Mouse (Mus musculus) layer of hippocampus, adult 2 months (tissue): ENCODE data around the gene 4930402F06Rik. TPM values are rescaled to one million over a fixed set of nuclear protein-coding genes. Genes with fewer than 3 reads are reported as not detected.

Source experiments
- DNase-seq, 2 experiments: peaks; one replicate each; pipeline ENCODE4 v3.0.0; 2022; ENCODE audit warnings: low spot score in 2 of 2
- H3K27ac ChIP-seq: fragments of 200-600 bp; 2 replicates; pipeline ENCODE4 v1.8.1; 2022
- H3K4me3 ChIP-seq: fragments of 200-600 bp; 2 replicates; pipeline ENCODE4 v1.8.1; 2022; ENCODE audit warnings: mild to moderate bottlenecking
- CTCF ChIP-seq: fragments of 200-600 bp; conservative IDR thresholded peaks from 2 replicates; pipeline ENCODE4 v1.8.1; 2022; ENCODE audit warnings: antibody characterized with exemption, mild to moderate bottlenecking, moderate library complexity
- total RNA-seq, 2 experiments: library from RNA; stranded (reverse); gene quantifications; 2 replicates each; pipeline ENCODE4 v1.2.3; 2021

4930402F06Rik gene
- total RNA-seq, 2 experiments from 2014 or later: not detected

DNA sequence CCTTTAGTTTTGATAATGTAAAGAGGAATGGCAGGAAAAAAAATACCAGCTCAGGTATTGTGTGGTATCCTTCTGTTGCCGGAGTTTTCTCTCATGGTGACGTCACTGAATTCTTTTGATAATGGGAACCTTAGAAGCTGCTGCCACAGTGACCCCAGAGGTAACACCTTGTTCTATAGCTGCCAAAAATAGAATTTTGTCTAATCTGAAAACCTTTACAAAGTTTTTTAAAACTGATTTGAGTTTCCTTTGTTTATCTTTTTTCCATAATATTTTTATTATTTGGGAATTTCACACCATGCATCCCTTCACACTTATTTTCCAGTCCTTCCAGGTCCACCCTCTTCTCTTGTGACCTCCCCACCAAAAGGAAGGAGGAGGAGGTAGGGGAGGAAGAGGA lies 29.3 kb downstream of the 4930402F06Rik start, which contains the start of gene 4930568D16Rik:
Gene 4930568D16Rik (minus strand): TSS at position 101 of the 400 bp plus-strand sequence.
- Histone ChIP-seq H3K27ac (no peak within 1 kb of the TSS), H3K4me3 (no peak within 1 kb of the TSS)
- TF ChIP-seq CTCF: no peak
- DNase-seq: no peak

DNA sequence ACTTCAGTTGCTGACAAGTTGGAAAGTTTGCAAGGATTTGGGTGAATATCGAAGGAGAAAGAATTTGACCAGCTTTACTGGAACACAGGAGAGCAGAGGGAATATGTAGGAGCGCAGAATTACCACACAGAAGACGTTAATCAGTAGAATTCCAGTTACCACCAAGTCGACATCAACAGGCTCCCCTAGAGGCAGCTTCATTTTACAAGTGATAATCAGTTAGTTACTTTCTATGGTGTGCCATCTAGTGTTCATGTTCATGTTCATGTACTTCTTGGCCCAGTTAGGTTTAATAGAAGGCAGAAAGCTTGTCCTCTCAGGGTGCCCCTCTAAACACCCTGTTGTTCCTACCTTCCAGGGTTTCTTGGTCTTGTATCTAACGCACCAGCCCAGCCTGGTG lies 47.8 kb downstream of the 4930402F06Rik start:
- no peak for DNase-seq
- Histone ChIP-seq H3K4me3 (no peak overlapping the region), H3K27ac (no peak overlapping the region)
- peak; percentile 83 for TF ChIP-seq CTCF

DNA sequence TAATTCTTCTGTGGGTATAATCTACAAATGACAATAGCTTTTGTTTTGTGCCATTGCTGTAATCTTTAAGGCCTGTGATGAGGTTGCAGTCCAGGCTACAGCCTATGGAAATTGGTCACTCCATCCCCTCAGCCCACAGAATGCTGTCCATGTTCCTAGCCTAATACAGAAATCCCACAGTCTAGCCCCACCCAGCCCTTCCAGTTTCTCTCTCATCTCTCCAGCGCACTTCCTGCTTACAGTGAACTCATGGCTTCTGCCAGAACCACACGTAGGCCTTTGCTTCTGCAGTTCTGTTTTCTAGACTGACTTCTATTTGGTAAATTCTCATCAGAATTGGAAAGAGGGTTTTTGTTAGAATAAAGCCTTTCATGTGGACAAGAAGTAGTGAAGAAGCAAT lies 51.0 kb downstream of the 4930402F06Rik start:
- DNase-seq: no peak
- no peak overlapping the region for H3K27ac ChIP-seq
- H3K4me3 ChIP-seq: no peak overlapping the region
- TF ChIP-seq CTCF: no peak

DNA sequence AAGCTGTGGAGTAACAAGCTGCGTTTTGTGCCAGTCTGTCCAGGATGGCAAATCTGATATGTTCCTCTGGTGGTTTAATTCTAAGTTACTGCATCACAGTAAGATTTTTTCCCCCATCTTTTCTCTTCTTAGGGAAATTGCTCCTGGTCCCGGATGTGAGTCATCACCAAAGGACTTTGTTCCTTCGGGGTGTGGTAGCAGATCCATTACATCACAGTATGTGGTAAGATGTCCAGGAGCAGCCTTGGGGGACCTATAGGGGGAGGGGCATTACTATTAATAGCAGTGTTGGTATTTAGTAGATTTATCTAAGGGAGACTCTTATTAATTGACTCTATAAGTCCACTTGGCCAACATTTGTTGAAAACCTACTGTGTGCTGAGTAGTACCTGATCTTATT lies 54.4 kb downstream of the 4930402F06Rik start:
- no peak overlapping the region for H3K4me3 ChIP-seq
- TF ChIP-seq CTCF: no peak
- DNase-seq: no peak
- H3K27ac ChIP-seq: no peak overlapping the region

DNA sequence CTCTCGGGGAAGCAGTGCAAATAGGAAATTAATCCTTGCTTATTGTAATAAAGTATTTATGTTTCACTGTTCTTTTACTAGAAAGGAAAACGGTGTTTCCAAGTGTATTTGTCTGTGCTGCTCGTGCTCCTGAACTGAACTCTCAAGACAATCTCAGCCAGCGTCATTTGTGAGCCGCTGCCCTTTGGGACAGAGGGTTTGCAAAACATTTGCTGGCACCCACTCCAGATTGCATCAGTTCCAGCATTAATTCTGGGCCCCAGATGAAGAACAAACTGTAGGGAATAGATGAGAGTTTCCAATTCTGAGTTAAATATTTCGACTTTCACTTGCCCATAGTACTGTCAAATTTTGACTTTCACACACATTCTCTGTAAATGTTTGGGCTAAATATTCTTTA lies 58.3 kb downstream of the 4930402F06Rik start:
- Histone ChIP-seq H3K27ac (no peak overlapping the region), H3K4me3 (no peak overlapping the region)
- TF ChIP-seq CTCF: no peak
- no peak for DNase-seq

DNA sequence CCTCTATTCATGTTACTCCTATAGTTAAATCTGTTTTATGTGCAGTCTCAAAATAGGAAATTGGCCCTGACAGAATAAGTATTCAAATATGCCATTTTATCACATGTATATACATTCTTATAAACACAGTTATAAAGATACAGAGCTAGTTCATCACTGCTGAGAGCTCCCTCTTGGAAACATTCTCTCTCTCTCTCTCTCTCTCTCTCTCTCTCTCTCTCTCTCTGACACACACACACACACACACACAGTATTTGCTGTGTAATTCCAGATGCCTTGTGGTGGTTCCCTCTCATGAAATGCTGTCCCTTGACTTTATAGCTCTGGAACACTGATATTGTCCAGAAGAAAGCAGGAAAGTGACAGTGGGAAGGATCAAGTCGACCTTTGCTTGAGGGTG lies 58.9 kb downstream of the 4930402F06Rik start:
- no peak overlapping the region for H3K4me3 ChIP-seq
- no peak for TF ChIP-seq CTCF
- no peak for DNase-seq
- peak overlapping the region; percentile 60 for H3K27ac ChIP-seq

DNA sequence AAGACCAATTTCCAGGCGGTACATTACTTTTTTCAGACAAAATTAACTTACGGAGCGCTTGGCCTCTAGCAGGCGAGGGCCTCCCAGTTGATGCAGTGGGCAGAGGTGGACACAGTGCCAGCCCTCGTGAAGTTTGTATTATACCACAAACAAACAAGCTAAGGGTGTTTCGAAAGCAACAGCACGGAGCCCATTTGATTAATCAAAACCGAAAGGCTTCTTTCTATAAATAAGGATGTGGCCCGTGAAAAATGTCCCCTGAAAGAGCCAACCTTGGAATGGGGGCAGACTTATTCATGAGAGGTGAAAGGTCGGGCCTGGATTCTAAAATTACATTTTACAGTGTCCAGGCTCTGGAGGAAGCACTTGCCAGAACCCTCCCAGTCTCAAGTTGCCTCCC lies 59.6 kb downstream of the 4930402F06Rik start:
- DNase-seq: no peak
- Histone ChIP-seq H3K27ac (peak overlapping the region; percentile 60), H3K4me3 (peak overlapping the region; percentile 62)
- TF ChIP-seq CTCF: no peak

DNA sequence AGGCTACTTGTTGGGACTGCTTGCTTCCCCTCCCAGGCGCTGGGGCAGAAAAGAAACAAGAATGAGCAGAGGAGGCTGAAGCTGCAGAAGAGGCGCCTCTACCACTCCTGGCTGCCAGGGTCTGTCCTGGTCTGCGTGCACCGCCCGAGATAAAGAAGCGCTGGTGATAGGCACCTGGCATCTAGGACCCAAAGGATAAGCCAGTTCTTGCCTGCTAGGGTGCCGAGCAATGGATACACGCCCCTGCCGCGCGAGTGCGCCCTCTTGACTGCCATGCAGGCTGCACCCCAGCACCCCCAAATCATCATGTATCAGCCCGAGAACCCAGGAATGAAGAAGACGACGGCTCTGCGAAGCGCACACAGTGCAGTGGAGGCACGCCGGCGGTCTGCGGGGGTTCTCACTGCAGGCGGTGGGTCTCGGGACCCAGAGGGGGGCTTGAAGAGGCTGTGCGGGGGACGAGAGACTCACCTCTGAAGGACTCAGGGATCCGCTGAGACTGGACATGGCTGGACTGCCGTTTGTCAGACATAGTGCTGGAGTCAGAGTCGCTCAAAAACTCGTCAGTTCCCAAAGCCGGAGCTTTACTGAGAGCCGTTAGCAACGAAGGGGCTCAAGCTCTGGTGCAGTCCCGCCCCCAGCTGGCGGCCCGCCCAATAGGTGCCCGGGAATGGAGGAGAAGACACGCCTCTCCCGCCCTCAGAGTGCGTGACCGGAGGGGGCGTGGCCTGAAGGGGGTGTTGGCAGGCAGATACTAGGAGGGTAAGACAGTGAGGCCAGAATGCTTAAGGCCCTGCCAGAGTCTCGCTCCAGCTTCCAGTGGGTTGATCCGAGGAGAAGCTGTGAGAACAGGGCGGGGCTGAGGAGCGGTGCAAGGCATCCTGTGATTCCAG lies 60.3 kb downstream of the 4930402F06Rik start, which contains the start of gene Stom:
Gene Stom (minus strand): TSS at position 589 of the 893 bp plus-strand sequence.
- Histone ChIP-seq H3K4me3 (peak within 1 kb of the TSS; percentile 62), H3K27ac (peak within 1 kb of the TSS; percentile 75)
- peak; percentile 97 to 98 for DNase-seq
- 0 out of 2 replicates have a peak, but pooled peaks have one; percentile 6 for TF ChIP-seq CTCF

DNA sequence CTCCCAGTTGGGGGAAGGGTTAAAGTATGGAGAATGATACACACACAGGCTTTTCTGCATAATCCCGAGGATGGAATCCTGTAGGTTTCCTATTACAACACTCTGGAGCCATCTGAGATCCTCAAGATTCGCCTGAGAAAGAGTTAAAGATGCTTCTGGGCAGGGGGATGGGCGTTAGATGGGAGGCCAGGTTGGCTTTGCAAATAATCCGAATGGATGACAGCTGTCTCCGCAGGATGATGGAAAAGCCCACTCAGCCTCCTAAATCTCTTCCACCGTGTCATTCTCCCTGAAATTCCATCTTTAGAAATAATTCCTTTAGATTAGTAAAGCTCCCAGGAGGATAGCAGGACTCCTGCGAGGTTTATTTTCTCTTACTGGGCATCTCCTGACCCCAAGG lies 61.4 kb downstream of the 4930402F06Rik start:
- Histone ChIP-seq H3K27ac (peak overlapping the region; percentile 75; the same call in 1 of the 2 replicates), H3K4me3 (peak overlapping the region; percentile 62)
- no peak for TF ChIP-seq CTCF
- no peak for DNase-seq

DNA sequence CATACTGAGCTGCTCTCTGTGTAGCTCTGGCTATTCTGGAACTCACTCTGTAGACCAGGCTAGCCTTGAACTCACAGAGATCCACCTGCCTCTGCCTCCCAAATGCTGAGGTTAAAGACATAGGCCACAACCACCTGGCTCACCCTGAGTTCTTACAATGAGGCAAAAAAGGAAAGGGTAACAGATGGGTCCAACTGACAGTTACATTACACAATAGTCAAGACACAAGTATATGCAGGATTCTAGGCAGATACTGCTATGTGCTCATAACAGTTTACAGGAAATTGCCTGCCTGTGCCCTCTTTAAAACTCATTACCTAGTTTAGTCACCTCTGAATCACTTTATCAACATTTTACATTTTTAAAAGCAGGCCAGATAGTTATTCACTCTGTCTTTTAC lies 63.3 kb downstream of the 4930402F06Rik start:
- H3K4me3 ChIP-seq: no peak overlapping the region
- H3K27ac ChIP-seq: no peak overlapping the region
- no peak for TF ChIP-seq CTCF
- DNase-seq: no peak

DNA sequence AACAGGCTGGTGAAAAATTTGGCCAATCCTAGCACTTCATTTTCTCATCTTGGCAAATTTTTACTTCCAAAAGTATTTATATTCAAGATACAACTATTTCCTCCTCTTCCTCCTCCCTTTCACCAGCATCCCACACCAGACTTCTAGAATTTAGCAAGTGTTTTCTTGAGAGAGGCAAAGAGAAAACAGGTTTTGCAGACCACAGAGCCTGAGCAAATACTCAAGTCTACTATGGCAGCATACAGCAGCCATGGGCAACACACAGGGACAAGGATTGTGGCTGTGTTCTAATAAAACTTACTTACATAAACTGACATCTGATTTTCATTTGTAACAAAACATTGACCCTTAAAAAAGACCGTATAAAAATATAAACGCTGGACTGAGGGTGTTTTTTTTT lies 65.8 kb downstream of the 4930402F06Rik start:
- no peak for DNase-seq
- no peak for TF ChIP-seq CTCF
- Histone ChIP-seq H3K4me3 (no peak overlapping the region), H3K27ac (no peak overlapping the region)

DNA sequence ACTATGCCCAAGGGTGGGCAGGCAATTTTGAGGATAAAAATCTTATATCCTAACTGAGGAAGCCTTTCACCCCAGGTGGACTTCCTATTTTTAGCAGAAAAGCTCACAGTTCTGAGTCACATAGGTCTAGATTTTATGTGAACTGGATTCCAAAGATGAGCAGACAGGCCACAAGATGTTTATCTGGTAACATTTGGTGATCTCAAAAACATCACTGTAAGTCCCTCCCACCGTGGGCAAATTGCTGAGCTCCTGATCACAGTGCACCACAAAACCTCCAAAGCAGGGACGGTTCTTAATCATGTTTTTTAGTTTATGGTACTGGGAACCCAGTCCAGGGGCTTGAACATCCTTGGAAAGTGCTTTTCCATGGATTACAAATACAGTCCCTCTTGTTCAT lies 67.9 kb downstream of the 4930402F06Rik start:
- Histone ChIP-seq H3K27ac (no peak overlapping the region), H3K4me3 (no peak overlapping the region)
- no peak for DNase-seq
- TF ChIP-seq CTCF: no peak

DNA sequence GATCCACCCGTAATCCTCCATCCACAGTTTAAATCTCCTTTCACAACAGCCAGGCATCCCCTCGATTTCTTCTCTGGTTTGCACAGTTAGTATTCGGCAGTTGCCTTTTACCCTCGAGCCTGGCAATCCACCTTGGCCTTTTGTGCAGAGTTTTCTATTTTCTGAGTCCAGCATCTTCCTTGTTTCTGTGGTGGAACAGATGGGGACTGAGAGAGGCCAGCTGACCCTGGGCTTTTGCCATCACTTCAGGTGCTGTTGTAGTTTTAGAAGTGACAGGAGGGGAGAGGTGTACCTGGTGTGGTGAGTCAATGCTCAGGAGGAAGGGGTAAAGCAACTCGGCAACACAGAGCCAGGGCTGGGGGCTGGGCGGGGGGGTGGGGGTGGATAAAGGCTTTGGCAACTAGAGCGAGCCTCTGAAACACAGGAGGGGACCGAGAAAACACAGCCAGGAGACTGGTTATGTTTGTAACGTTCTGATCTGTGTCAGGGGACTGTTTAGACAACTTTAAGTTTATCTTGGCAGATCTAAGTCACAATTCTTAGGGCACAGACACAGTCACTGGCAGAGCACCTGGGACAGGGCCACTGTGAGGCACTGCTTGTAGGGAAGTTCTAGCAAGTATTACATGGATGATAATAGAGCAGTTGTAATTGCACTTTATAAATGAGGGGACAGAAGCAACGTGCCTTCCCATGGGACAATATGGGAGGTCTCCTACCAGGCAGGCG lies 68.7 kb downstream of the 4930402F06Rik start:
- Histone ChIP-seq H3K4me3 (no peak overlapping the region), H3K27ac (no peak overlapping the region)
- DNase-seq: no peak
- TF ChIP-seq CTCF: no peak

DNA sequence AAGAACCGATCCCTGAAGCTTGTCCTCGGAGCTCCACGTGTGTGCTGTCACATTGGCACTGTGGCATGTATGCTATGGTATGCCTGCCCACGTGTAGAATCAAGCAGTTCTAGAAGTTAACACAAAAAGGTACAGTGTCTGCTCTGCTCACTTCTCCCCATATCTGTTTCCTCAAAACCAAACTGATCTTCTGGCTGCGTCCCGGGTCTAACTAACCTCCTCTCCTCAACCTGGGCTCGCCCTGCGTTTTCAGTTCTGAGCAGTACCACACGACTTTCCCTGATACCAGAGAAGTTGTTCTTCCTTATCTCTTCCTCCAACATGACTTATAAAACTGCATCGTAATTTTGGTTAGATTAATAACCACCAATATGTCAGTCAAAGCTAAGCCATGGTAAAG lies 69.4 kb downstream of the 4930402F06Rik start:
- no peak for TF ChIP-seq CTCF
- no peak overlapping the region for H3K4me3 ChIP-seq
- no peak overlapping the region for H3K27ac ChIP-seq
- DNase-seq: no peak
